Mouse (Mus musculus): ENCODE data around the gene Zcwpw1. TPM values are rescaled to one million over a fixed set of nuclear protein-coding genes. Genes with fewer than 3 reads are reported as not detected.
"Not testable (repeated sequence)": the region's sequence is repeated elsewhere in the genome, so short reads cannot be mapped to it uniquely, and the experiment has no call there.

The Zcwpw1 gene
- polyA plus RNA-seq, 1 experiment from 2014 or later, result 11.4 TPM

DNA sequence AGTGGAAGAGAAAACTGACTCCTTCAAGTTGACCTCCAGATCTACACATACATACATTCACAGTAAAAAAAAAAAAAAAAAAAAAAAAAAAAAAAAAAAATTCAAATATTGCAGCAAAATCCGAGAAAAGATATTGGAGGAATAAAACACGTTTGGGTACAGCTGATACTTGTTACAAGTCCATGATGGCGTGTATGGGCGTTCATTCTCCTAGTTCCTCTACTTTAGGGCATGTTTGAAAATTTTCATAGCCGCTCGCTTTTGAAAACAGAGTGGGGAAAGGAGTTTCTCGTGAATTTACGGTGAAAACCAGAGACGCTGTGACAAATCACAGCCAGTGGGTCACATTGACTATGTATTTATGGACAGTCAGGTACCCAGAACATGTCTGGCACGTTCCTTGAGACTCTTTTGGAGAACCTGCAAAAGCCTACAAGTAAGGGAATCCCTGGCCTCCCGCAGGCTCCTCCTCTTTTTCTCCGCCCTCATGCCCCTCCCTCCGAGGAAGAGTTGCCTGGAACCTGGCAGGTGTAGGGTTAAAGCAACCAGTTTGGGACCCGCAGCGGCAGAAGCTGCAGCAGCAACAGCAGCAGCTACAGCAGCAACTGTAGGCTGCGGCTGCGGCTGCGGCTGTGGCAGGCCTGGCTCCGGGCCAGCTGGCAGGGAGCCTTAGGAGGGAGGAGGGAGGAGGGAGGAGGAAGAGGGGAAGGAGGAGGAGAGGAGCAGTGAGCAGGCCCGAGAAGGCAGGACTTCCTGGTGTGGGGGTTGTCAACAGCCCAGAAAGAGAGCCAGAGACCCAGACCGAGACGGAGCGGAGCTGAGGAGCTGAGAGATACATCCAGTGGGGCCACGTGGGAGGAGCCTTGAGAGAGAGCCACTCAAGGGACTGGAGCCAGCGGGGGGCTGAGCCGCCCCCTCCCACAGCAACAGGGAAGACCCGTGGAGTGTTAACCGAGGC is 42.1 kb upstream of the Zcwpw1 start, which contains the start of gene Tsc22d4:
TSS of gene Tsc22d4 (plus strand) at position 517 of the 958 bp plus-strand sequence.
- Histone ChIP-seq H3K4me2 (peak within 1 kb of the TSS; percentile 97), H3K27ac (ENCODE audit: low read depth, low read length) (peak within 1 kb of the TSS; percentile 86), H3K27me3 (ENCODE audit: control insufficient read depth, insufficient read depth, low read length) (no peaks in the 10 kb centered on the region), H3K9ac (ENCODE audit: low read length) (peak within 1 kb of the TSS; percentile 81), H3K4me3 (ENCODE audit: low read depth, low read length) (peak within 1 kb of the TSS; percentile 66), H3K9me3 (ENCODE audit: control insufficient read depth, low read length) (no peaks in the 10 kb centered on the region), H3K4me1 (ENCODE audit: control insufficient read depth, insufficient read depth, low read length) (peaks cover 32% of the 10 kb centered on the region), H3K36me3 (ENCODE audit: control insufficient read depth, insufficient read depth, low read length) (no peaks in the 10 kb centered on the region)
- peak; percentile 98 for DNase-seq (ENCODE audit: low spot score, missing footprints)
- ATAC-seq (ENCODE audit: low FRiP score), result peak; percentile 81
- 6% methylated on average over 28 of the region's 28 CpGs for WGBS

DNA sequence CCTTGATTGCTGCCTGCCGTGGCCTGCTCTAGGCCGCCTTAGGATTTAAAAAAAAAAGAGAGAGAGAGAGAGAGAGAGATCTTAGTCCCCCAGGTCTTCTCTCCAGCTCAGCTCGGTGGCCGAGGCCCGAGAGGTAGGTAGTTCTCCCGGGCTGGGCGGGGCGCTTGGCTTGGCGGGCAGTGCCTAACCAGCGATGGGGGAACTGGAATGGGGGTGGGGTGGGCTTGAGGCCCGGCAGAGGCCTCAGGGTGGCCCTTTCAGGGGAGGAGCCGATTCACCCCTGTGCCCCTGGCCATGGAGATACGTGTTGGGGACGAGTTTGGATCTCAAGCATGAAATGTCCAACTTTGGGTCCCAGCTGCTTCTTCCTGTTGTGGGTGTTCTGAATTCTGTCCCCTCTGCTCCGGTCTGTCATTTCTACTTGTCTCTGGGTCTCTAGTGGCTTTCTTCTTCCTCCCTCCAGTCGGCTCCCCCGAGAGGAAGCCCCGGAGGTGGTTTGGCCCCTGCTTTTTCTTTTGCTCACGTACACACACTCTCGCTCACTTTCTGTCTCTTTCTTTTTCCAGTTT is 41.2 kb upstream of the Zcwpw1 start:
- no peaks in the 10 kb centered on the region for H3K9me3 ChIP-seq (ENCODE audit: control insufficient read depth, low read length)
- peaks cover 31% of the 10 kb centered on the region for H3K4me1 ChIP-seq (ENCODE audit: control insufficient read depth, insufficient read depth, low read length)
- H3K9ac ChIP-seq (ENCODE audit: low read length), result peak overlapping the region; percentile 81
- no peaks in the 10 kb centered on the region; the same call in 1 of the 2 replicates for H3K36me3 ChIP-seq (ENCODE audit: control insufficient read depth, insufficient read depth, low read length)
- DNase-seq (ENCODE audit: low spot score, missing footprints), result peak; percentile 96
- peak overlapping the region; percentile 97 for H3K4me2 ChIP-seq
- H3K4me3 ChIP-seq (ENCODE audit: low read depth, low read length), result peak overlapping the region; percentile 66
- H3K27ac ChIP-seq (ENCODE audit: low read depth, low read length), result peak overlapping the region; percentile 86
- ATAC-seq (ENCODE audit: low FRiP score), result peak; percentile 45
- H3K27me3 ChIP-seq (ENCODE audit: control insufficient read depth, insufficient read depth, low read length), result no peaks in the 10 kb centered on the region
- whole genome bisulfite sequencing, result under 1% methylated on average over 20 of the region's 20 CpGs

DNA sequence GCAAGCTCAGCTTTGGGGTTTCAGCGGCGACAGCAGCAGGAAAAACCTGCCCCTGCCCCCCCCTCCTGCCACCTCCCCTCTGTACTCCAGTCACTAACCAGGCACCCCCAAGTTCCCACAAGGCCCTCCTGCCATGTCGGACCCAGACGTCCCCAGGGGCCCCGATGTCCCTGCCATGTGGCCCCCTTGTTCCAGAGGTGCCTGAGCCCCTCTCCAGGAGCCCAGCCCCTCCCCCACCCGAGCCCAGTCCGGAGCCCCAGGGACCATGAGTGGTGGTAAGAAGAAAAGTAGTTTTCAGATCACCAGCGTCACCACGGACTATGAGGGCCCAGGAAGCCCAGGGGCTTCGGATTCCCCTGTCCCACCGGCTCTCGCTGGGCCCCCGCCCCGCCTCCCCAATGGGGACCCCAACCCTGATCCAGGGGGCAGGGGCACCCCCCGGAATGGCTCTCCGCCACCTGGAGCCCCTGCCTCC is 40.7 kb upstream of the Zcwpw1 start:
- H3K4me3 ChIP-seq (ENCODE audit: low read depth, low read length), result peak overlapping the region; percentile 66
- peak overlapping the region; percentile 97 for H3K4me2 ChIP-seq
- peaks cover 27% of the 10 kb centered on the region for H3K4me1 ChIP-seq (ENCODE audit: control insufficient read depth, insufficient read depth, low read length)
- ATAC-seq (ENCODE audit: low FRiP score) (0 out of 2 replicates have a peak, but pooled peaks have one; percentile 5), DNase-seq (ENCODE audit: low spot score, missing footprints) (peak; percentile 89)
- H3K27me3 ChIP-seq (ENCODE audit: control insufficient read depth, insufficient read depth, low read length), result no peaks in the 10 kb centered on the region
- H3K27ac ChIP-seq (ENCODE audit: low read depth, low read length), result peak overlapping the region; percentile 86; the same call in 1 of the 2 replicates
- H3K36me3 ChIP-seq (ENCODE audit: control insufficient read depth, insufficient read depth, low read length), result peaks cover under 1% of the 10 kb centered on the region; the same call in 1 of the 2 replicates
- H3K9ac ChIP-seq (ENCODE audit: low read length), result peak overlapping the region; percentile 81
- whole genome bisulfite sequencing, result 1% methylated on average over 16 of the region's 16 CpGs
- H3K9me3 ChIP-seq (ENCODE audit: control insufficient read depth, low read length), result no peaks in the 10 kb centered on the region

DNA sequence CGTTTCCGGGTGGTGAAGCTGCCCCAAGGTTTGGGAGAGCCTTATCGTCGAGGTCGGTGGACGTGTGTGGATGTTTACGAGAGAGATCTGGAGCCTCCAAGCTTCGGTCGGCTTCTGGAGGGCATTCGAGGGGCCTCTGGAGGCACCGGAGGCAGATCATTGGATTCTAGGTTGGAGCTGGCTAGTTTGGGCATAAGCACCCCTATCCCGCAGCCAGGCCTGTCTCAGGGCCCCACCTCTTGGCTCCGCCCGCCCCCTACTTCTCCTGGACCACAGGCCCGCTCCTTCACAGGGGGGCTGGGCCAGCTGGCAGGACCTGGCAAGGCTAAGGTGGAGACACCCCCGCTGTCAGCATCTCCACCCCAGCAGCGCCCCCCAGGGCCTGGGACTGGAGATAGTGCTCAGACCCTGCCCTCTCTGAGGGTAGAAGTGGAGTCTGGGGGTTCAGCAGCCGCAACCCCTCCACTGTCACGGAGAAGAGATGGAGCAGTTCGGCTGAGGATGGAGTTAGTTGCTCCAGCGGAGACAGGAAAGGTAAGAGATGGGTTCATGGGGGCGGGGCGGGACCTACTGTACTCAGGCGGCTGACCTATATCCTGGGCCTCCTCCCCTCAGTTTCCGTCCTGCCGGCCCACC is 40.2 kb upstream of the Zcwpw1 start:
- ATAC-seq (ENCODE audit: low FRiP score) (peak; percentile 19; the same call in 1 of the 2 replicates), DNase-seq (ENCODE audit: low spot score, missing footprints) (peak; percentile 90)
- Histone ChIP-seq H3K9me3 (ENCODE audit: control insufficient read depth, low read length) (no peaks in the 10 kb centered on the region), H3K27me3 (ENCODE audit: control insufficient read depth, insufficient read depth, low read length) (no peaks in the 10 kb centered on the region), H3K4me3 (ENCODE audit: low read depth, low read length) (peak overlapping the region; percentile 66), H3K4me1 (ENCODE audit: control insufficient read depth, insufficient read depth, low read length) (peaks cover 27% of the 10 kb centered on the region), H3K36me3 (ENCODE audit: control insufficient read depth, insufficient read depth, low read length) (peaks cover 2% of the 10 kb centered on the region; the same call in 1 of the 2 replicates), H3K4me2 (peak overlapping the region; percentile 97), H3K27ac (ENCODE audit: low read depth, low read length) (no peak overlapping the region), H3K9ac (ENCODE audit: low read length) (peak overlapping the region; percentile 81)
- WGBS, result 7% methylated on average over 26 of the region's 26 CpGs

DNA sequence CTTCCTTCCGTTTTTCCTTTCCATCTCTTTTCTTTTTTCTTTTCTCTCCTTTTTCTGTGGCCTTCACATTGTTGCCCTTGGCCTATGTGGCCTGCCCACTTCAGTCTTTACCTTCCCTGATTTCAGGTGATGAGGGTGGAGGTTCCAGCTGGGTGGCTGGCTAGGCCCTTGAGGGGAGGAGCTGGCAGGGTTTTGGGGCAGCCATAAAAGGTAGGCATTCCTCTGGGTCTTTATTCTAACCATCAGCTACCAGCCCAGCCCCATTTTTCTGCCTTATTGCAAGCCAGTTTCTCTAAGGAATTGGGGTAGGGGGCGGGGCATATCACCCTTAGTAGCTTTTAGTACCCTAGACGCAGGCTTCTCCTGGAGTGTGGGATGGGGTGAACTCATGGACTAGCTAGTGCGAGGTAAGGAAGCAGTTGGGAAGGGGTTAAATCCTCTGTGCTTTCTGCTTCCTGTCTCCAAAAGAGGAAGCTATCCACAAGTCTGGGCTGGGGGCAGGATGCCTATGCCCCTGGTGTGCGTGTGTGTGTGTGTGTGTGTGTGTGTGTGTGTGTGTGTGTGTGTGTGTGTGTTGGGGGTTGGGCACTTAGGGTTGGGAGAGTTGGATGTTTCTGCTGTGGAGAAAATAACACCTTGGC is 39.3 kb upstream of the Zcwpw1 start:
- Histone ChIP-seq H3K36me3 (ENCODE audit: control insufficient read depth, insufficient read depth, low read length) (peaks cover 2% of the 10 kb centered on the region; the same call in 1 of the 2 replicates), H3K4me3 (ENCODE audit: low read depth, low read length) (peak overlapping the region; percentile 66), H3K4me2 (peak overlapping the region; percentile 97), H3K27ac (ENCODE audit: low read depth, low read length) (no peak overlapping the region), H3K4me1 (ENCODE audit: control insufficient read depth, insufficient read depth, low read length) (peaks cover 27% of the 10 kb centered on the region), H3K27me3 (ENCODE audit: control insufficient read depth, insufficient read depth, low read length) (no peaks in the 10 kb centered on the region), H3K9ac (ENCODE audit: low read length) (no peak overlapping the region), H3K9me3 (ENCODE audit: control insufficient read depth, low read length) (no peaks in the 10 kb centered on the region)
- DNase-seq (ENCODE audit: low spot score, missing footprints) (no peak), ATAC-seq (ENCODE audit: low FRiP score) (no peak)
- 52% methylated on average over 5 of the region's 5 CpGs for WGBS

DNA sequence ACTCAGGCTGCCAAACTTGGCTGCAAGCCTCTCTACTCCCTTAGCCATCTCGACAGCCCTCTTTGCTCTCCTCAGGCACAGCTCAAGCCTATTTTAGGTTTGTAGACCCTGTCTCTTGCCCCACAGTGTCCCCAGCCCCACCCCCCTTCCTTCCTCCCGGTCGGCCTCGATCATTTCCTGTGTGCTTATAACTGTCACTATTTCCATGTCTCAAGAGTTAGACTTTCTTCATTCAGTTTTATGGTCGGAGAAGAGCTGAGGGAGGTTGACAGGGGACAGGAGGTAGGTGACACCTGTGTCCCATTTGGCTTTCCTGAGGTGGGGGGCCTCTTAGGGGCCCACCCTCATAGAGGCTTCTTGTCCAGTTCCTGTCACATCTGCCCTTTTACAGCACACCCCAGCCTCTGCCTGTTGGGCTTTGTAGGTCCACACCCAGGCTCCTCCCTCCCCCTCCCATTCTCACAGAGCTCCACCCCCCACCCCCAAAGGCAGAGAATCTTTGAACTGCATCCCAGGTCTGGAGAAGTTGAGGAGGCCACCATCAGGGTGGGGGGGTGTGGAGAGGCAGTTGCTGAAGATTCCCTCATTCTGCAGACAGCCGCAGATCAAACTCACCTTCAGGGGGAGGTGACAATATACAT is 38.3 kb upstream of the Zcwpw1 start:
- Histone ChIP-seq H3K4me2 (no peak overlapping the region), H3K9ac (ENCODE audit: low read length) (no peak overlapping the region), H3K27me3 (ENCODE audit: control insufficient read depth, insufficient read depth, low read length) (no peaks in the 10 kb centered on the region), H3K9me3 (ENCODE audit: control insufficient read depth, low read length) (no peaks in the 10 kb centered on the region), H3K27ac (ENCODE audit: low read depth, low read length) (no peak overlapping the region), H3K36me3 (ENCODE audit: control insufficient read depth, insufficient read depth, low read length) (peaks cover 2% of the 10 kb centered on the region; the same call in 1 of the 2 replicates), H3K4me3 (ENCODE audit: low read depth, low read length) (no peak overlapping the region), H3K4me1 (ENCODE audit: control insufficient read depth, insufficient read depth, low read length) (peaks cover 27% of the 10 kb centered on the region)
- ATAC-seq (ENCODE audit: low FRiP score) (no peak), DNase-seq (ENCODE audit: low spot score, missing footprints) (no peak)
- WGBS, result 79% methylated on average over 6 of the region's 6 CpGs

DNA sequence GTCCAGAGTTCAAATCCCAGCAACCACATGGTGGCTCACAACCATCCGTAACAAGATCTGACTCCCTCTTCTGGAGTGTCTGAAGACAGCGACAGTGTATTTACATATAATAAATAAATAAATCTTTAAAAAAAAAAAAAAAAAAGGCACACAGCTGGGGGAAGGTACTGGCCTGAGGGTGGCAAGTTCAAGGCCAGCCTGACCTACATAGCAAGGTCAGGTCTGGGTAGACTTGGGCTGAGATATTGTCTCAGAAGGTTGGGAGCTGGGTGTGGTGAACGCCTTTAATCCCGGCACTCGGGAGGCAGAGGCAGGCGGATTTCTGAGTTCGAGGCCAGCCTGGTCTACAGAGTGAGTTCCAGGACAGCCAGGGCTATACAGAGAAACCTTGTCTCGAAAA is 37.4 kb upstream of the Zcwpw1 start:
- H3K9me3 ChIP-seq (ENCODE audit: control insufficient read depth, low read length); H3K4me2 ChIP-seq; H3K9ac ChIP-seq (ENCODE audit: low read length); H3K27ac ChIP-seq (ENCODE audit: low read depth, low read length); H3K4me3 ChIP-seq (ENCODE audit: low read depth, low read length); ATAC-seq (ENCODE audit: low FRiP score); DNase-seq (ENCODE audit: low spot score, missing footprints); H3K27me3 ChIP-seq (ENCODE audit: control insufficient read depth, insufficient read depth, low read length); H3K36me3 ChIP-seq (ENCODE audit: control insufficient read depth, insufficient read depth, low read length): not testable (repeated sequence)
- peaks cover 27% of the 10 kb centered on the region for H3K4me1 ChIP-seq (ENCODE audit: control insufficient read depth, insufficient read depth, low read length)
- WGBS, result 98% methylated on average over 6 of the region's 8 CpGs

DNA sequence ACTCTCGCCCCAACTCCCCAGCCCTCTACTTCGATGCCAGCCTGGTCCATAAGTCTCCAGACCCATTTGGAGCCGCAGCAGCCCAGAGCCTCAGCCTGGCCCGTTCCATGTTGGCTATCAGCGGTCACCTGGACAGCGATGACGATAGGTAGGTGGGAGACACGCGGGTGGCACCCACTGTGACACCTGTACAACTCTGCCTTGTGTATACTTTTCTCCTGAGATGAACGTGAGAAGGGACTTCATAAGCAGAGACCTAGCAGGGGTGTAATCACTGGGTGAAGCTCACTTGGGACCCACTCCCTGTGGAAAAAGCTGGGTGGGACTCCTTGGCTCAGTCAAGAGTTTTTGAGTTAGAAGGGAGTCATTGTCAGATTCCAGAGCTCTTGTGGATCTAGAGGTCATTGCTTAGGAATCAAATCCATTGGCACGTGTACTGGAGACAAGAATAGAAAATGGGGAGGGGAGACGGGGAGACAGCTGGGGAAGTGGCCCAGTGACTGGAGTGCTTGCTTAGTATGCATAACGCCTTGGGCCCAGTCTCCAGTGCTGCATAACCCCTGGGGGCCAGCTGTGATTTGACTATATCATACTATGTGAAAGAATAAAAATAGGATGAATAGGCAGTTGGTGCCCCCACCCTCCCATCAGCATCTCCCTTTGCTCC is 36.2 kb upstream of the Zcwpw1 start:
- ATAC-seq (ENCODE audit: low FRiP score) (no peak), DNase-seq (ENCODE audit: low spot score, missing footprints) (no peak)
- Histone ChIP-seq H3K4me2 (no peak overlapping the region), H3K9me3 (ENCODE audit: control insufficient read depth, low read length) (no peaks in the 10 kb centered on the region), H3K4me1 (ENCODE audit: control insufficient read depth, insufficient read depth, low read length) (peaks cover 22% of the 10 kb centered on the region), H3K36me3 (ENCODE audit: control insufficient read depth, insufficient read depth, low read length) (peaks cover 2% of the 10 kb centered on the region; the same call in 1 of the 2 replicates), H3K27ac (ENCODE audit: low read depth, low read length) (no peak overlapping the region), H3K9ac (ENCODE audit: low read length) (no peak overlapping the region), H3K27me3 (ENCODE audit: control insufficient read depth, insufficient read depth, low read length) (no peaks in the 10 kb centered on the region), H3K4me3 (ENCODE audit: low read depth, low read length) (no peak overlapping the region)
- WGBS, result 93% methylated on average over 13 of the region's 13 CpGs
